Mouse (Mus musculus): ENCODE data around the gene Gpr152.
A peak's percentile ranks its signal among the peaks of the same experiment; 100 is the strongest.

Gene Gpr152

DNA sequence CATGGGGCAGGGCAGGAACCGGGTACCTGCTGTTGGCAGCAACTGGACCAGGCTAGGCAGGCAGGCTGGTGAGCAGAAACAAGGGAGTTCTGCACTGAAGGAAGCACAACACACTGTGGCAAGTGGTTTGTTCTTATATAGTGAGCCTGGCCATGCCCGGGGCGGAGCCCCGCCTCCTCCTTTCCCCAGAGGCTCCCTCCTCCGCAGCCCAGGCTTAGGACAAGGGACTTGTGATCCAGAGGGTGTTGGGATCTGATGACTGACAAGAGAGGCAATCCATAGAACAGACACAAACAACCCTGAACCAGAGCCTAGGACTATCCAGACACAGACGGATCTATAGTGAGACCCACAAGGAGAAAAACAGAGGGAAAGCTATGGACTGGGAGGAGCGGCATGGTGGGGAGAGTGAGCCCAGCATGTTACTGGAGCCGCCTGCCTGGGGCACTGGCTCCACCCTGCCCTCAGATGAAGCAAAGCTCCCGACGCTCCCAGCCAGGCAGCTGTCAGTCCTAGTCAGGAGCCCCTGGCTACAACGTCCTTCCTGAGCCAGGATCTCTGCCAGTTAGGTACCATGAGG lies 35.9 kb downstream of the Gpr152 start, which contains the start of gene Carns1:
Gene Carns1, minus strand, starts transcription at position 112 of the 580 bp plus-strand sequence.
- DNase-seq = peak; percentile 60

GRCm38 (mm10) chr19:4180411-4180810 lies 40.8 kb downstream of the Gpr152 start:
- no peak for DNase-seq

DNA sequence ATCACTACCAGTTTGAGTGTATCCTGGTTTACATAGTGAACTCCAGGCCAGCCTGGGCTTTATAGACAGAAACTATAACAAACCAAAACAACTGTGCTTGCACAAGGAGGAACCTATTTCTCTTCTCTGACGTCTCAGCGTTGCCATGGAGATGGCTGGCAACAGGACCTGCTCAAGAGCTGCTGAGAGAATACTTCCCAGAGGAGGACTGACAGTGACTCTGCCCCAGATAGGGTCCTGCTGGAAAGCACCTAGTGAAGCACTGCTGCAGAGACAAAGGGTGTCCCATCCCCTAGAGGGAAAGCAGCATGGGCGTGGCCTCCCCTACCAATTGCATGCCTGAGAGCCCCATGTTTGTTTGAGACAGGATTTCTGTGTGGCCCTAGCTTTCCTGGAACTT lies 42.3 kb downstream of the Gpr152 start:
- DNase-seq = peak; percentile 71

DNA sequence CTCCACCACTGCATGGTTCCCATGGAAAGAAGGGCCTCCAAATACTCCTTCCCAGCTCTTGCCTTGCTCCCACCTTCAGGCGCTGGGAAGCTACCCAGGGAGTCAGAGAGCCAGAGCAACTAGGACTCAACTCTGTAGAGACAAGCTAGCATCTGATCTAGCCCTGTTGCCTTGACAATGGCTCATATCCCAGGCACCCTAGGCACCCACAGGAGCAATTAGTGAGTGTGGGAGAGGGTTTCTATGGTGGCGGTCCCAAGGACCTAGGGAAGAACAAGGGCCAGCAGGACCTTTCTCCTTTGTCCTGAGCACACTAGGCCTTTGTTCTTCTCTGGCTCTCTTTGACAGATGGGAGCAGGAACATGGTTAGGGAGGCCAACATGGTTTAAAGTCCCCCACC lies 44.1 kb downstream of the Gpr152 start:
- DNase-seq = no peak

DNA sequence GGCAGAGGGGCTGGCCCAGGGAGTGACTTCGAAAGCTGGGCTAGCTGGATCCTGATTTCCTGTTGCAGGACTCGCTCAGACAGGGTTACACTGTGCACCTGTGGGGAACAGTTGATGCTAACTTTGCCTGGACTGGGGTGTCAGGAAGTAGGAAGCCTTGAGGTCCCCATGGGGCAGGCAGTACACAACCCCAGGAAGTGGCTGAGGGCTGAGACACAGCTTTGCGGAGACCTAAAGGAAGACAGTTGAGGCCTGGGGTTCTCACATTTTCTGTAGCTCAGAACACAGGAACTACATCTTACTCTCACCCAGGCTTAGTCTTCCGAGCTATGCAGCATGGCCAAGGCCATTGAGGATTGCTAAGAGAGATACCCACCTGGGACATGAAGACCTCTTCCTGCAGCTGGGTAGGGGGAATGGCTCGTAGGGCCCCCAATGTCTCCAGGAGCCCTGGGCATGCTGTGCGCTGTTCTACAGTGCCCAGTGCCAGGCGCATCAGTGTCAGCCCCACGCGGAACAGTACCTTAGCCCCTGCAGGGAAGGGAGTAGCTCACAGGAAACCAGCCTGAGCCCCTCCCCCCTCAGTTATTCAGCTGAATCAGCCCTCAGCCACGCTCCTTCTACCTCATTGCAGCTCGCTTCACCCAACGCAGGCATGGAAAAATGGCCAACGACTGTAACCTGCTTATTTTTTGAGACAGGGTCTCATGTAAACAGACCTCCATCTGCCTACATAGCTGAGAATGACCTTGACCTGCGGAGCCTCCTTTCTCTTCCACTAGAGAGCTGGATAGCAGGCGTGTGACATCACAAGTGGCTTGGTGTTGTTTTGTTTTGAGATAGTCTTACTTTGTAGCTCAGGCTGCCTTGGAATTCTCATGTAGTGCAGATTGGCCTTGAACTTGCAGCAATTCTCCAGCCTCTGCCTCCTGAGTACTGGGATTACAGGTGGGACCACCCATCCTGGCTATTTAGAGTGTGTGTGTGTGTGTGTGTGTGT lies 45.7 kb downstream of the Gpr152 start:
- peak; percentile 68 for DNase-seq

DNA sequence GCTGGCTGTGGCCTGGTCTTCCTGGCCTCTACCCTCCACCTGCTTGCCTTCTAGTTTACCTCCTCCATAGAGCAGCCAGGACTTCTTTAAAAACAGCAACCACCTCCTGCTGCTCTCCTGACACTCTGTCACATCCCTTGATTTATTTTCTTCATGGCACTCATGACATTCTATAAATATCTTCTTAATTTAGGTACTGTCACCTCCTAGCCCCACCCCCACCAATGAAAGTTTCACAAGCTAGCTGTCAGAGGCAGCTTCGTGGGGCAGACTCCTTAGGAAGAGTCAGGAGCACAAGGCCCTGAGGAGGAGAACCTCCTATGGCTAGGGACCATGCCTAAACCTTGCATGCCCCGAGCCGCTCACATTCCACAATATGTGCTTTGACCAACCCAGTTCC lies 47.7 kb downstream of the Gpr152 start:
- no peak for DNase-seq

DNA sequence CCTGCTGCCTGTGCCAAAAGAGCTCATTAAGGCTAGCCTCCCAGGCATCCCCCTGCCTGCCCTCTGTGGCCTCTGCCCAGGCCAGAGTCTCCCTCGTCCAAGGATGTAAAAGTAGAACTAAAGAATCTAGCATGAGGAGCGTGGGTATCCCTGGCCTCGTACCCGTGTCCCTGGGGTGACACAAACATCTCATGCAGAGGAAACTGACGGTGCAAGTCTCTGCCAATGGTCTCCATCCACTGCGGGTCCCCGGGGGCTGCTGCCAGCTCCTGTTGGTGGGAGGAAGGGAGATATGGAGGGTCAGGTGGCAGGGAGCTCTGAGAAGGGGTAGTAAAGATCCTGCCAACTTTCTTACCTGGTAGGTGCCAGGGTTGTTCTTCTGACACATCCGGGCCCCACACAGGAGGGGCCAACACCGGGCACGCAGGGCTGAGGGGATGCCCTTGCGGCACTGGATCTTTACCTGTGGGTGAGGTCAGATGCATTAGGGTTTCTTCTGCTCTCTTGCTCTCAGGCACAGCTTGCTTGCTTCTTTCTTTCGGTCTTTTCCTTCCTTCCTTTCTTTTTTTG lies 49.5 kb downstream of the Gpr152 start:
- no peak for DNase-seq

DNA sequence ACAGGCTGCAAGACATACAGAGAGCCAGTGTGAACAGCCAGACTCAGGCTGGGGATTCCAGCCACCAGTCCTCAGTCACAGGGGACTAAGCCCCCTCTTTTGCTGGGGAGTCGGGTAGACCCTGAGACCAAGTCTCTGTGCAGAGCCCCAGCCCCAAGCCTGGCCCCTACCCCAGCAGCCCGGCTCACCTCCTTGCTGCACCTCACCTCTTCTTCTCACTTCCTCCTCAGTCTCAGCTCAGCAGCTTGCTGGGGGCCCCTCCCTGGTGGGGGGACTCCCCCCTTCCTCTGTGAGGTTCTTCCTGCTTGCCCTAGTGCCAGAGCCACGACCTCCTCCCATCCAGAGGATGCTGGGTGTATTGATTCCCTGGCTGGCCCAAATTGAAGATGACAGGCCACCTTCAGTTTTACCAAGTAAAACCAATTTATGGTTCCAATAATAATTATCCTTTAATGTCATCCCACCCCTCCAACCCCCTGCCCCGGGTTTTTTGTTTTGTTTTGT lies 51.3 kb downstream of the Gpr152 start, which contains the start of gene Tbc1d10c:
Gene Tbc1d10c, minus strand, starts transcription at position 454 of the 504 bp plus-strand sequence.
- DNase-seq = peak; percentile 59

DNA sequence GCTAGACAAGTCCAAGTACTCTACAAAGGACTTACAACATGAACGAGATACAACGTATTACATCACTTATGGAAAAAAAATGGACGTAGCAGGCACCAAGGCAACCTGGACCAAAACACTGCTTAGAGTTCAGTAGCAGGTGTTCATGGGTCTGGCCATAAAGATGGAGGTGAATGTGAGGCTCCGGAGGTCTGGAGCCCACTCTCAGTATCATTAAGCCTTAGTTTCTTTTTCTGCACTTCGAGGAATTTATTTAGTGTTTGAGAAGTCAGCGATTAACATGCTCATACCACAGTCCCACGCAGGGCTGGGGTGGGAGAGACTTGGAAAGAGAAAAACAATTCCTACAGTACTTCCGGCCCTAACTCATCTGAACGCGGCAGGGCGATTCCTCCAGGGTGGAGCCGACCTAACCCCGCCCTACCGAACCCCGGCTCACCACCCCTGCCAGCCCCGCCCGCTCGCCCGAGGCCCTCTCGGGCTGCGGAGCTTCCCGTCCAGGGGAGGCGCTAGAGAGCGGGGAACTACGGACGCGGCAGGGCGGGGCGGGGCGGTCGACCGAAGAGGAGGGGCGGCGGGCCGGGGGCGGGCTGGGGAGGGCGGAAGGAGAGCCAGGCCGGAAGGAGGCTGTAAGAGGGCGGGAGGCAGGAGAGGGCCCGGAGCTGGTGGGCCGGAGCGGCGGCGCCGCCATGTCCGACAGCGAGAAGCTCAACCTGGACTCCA lies 52.1 kb downstream of the Gpr152 start, which contains the start of gene Ppp1ca:
Gene Ppp1ca, plus strand, starts transcription at position 538 of the 723 bp plus-strand sequence.
- DNase-seq = peak; percentile 99

DNA sequence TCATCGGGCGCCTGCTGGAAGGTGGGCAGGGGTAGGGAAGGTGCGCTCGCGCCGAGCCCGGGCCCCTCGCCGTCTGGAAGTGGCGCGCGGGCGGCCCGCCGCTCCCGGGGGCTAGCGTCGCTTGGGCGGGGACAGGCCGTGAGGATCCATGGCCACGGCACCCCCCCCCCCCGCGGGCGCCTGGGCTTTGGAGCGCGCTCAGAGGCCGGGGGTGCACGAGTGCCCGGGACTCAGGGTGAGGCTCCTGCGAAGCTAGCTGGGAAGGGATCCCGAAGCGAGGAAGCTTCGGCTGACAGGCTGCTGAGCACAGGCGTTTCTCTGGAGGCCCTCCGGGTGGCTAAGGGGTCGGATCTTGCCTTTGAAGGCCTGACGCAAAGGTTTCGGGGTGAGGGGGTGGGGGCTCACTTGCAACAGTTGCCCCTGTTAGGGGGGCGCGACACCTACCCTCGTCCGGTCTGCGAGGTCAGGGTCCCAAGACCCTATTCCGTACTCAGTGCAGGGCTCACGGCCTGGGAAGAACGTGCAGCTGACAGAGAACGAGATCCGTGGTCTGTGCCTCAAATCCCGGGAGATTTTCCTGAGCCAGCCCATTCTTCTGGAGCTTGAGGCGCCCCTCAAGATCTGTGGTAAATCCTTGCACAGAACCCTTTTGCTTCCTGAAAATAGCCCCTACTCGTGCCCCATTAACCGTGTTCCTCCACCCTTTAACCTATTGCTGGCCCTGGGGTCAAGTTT lies 52.8 kb downstream of the Gpr152 start:
- DNase-seq = peak; percentile 55

GRCm38 (mm10) chr19:4193129-4193528 lies 53.5 kb downstream of the Gpr152 start:
- DNase-seq = no peak

DNA sequence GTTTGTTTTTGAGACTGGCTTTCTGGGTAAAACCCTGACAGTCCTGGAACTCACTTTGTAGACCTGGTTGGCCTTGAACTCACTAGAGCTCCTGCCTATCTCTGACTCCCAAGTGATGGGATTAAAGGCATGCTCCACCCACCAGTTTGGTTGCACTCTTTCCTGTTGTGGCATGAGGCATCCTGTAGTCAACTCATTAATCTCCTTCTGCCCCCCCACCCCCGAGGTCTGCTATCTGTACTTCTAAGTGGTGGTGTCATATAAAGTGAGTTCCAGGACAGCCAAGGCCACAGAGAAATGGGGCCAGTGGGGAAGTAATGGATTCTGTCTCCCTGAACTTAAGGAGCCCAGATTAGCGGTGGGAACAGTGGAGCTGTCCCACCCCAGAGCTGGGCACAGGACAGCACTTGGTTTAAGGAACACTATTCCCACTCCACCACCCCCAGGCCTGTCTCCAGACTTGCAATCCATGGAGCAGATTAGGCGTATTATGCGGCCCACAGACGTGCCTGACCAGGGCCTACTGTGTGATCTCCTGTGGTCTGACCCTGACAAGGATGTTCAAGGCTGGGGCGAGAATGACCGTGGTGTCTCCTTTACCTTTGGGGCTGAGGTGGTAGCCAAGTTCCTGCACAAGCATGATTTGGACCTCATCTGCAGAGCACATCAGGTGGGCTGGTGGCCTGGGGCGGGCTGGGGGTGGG lies 54.6 kb downstream of the Gpr152 start:
- DNase-seq = no peak

DNA sequence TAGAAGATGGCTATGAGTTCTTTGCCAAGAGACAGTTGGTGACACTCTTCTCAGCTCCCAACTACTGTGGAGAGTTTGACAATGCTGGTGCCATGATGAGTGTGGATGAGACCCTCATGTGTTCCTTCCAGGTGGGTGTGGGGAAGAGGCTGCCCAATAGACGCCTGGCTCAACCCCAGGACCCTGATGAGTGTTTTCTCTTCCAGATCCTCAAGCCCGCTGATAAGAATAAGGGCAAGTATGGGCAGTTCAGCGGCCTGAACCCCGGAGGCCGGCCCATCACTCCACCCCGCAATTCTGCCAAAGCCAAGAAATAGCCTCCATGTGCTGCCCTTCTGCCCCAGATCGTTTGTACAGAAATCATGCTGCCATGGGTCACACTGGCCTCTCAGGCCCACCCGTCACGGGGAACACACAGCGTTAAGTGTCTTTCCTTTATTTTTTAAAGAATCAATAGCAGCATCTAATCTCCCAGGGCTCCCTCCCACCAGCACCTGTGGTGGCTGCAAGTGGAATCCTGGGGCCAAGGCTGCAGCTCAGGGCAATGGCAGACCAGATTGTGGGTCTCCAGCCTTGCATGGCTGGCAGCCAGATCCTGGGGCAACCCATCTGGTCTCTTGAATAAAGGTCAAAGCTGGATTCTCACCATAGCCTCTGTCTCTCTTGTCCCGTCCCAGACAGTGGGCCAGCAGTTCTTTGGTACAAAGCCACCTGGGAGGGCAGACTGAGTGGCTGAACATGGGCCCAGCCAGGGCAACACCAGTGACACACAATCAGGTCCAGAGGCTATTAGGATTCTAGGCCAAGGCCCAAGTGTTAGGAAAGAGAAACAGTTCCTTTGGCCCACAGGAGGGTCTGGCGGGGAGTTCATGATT lies 55.4 kb downstream of the Gpr152 start:
- DNase-seq = peak; percentile 35
